Mouse (Mus musculus) heart, embryonic 10.5 days (tissue): Measurements from ENCODE around the gene Med12l. TPM values are rescaled to one million over a fixed set of nuclear protein-coding genes. Genes with fewer than 3 reads are reported as not detected.

ENCODE experiments used
- DNase-seq: peaks from one replicate; pipeline ENCODE4 v3.0.0-alpha.2; 2017; ENCODE audit warnings: low spot score
- H3K27ac ChIP-seq: fragments of 300-500 bp; sonication (generic); 2 replicates; pipeline ENCODE4 v1.5.1; 2016; ENCODE audit warnings: mild to moderate bottlenecking
- H3K27me3 ChIP-seq: fragments of 300-500 bp; sonication (generic); 2 replicates; pipeline ENCODE4 v1.6.1; 2016; ENCODE audit warnings: mild to moderate bottlenecking; ENCODE audit not compliant: poor library complexity, insufficient read depth, severe bottlenecking
- H3K36me3 ChIP-seq: fragments of 300-500 bp; sonication (generic); 2 replicates; pipeline ENCODE4 v1.6.1; 2016; ENCODE audit warnings: mild to moderate bottlenecking, moderate library complexity
- H3K4me1 ChIP-seq: fragments of 300-500 bp; sonication (generic); 2 replicates; pipeline ENCODE4 v1.6.1; 2016; ENCODE audit warnings: mild to moderate bottlenecking
- H3K4me3 ChIP-seq: fragments of 300-500 bp; sonication (generic); 2 replicates; pipeline ENCODE4 v1.5.1; 2016; ENCODE audit warnings: mild to moderate bottlenecking, moderate library complexity
- H3K9me3 ChIP-seq: fragments of 300-500 bp; sonication (generic); 2 replicates; pipeline ENCODE4 v1.6.1; 2016; ENCODE audit warnings: mild to moderate bottlenecking, moderate library complexity
- WGBS: fragments of 180-500 bp; shearing (Covaris S2); methylation state at CpG from one replicate; pipeline ENCODE4 v1.1.7; 2016; 5-methylcytosine and 5-hydroxymethylcytosine counted together
- polyA plus RNA-seq: library from polyadenylated mRNA; unstranded; fragments of >200 nt; fragmentation: Nextera tagmentation; extraction: Ambion mirVana; gene quantifications from 2 replicates; pipeline ENCODE4 v1.2.1, GENCODE M21; 2016

The Med12l gene
- 4.3 and 4.5 TPM in 2 replicates for polyA plus RNA-seq

- peaks cover 29% of the 10 kb centered on the region for H3K4me1 ChIP-seq
- no peaks in the 10 kb centered on the region for H3K27me3 ChIP-seq
- WGBS = 1% methylated on average over 69 of the region's 69 CpGs
- H3K36me3 ChIP-seq = no peaks in the 10 kb centered on the region
- DNase-seq = peak; percentile 81
- H3K4me3 ChIP-seq = peak within 1 kb of the TSS; percentile 87
- peak within 1 kb of the TSS; percentile 96 for H3K27ac ChIP-seq
- H3K9me3 ChIP-seq = no peaks in the 10 kb centered on the region
These were observed at the start of gene Med12l for GRCm38 (mm10) chr3:59005271-59005995. TSS of gene Med12l (plus strand) at chr3:59005825.

- 84% methylated on average over 1 of the region's 1 CpGs for whole genome bisulfite sequencing
- H3K4me1 ChIP-seq = peaks cover 6% of the 10 kb centered on the region; the same call in 1 of the 2 replicates
- H3K27me3 ChIP-seq = no peaks in the 10 kb centered on the region
These were observed 44.5 kb upstream of the Med12l start for GRCm38 (mm10) chr3:58961166-58961565.

DNA sequence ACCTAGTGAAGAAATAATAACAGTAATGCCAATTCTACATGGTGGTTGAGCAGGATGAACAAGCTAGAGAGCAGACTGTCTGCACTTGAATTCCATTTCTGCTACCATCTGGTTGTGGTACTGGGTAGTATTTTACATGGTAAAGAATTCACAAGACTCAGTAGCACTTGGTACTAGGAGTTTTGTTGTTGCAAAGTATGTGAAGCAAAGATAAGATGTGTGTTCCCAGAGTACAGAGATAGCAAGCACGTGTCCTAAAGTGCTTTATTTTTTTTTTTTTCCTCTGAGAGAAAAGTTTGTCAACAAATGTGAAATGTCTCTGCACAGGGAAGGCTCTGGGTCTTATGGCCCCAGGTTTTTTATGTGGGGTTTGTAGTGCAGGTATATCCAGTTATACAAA lies 28.2 kb upstream of the Med12l start:
- Histone ChIP-seq H3K9me3 (no peaks in the 10 kb centered on the region), H3K4me1 (no peaks in the 10 kb centered on the region), H3K36me3 (no peaks in the 10 kb centered on the region), H3K27ac (no peak overlapping the region), H3K27me3 (no peaks in the 10 kb centered on the region), H3K4me3 (no peak overlapping the region)
- WGBS = 26% methylated on average over 1 of the region's 1 CpGs
- no peak for DNase-seq

More at GRCm38 (mm10) chr3:58961166-58961565, 44.5 kb upstream of the Med12l start:
- Histone ChIP-seq H3K4me3 (no peak overlapping the region), H3K36me3 (no peaks in the 10 kb centered on the region), H3K9me3 (no peaks in the 10 kb centered on the region), H3K27ac (no peak overlapping the region)
- DNase-seq = no peak

DNA sequence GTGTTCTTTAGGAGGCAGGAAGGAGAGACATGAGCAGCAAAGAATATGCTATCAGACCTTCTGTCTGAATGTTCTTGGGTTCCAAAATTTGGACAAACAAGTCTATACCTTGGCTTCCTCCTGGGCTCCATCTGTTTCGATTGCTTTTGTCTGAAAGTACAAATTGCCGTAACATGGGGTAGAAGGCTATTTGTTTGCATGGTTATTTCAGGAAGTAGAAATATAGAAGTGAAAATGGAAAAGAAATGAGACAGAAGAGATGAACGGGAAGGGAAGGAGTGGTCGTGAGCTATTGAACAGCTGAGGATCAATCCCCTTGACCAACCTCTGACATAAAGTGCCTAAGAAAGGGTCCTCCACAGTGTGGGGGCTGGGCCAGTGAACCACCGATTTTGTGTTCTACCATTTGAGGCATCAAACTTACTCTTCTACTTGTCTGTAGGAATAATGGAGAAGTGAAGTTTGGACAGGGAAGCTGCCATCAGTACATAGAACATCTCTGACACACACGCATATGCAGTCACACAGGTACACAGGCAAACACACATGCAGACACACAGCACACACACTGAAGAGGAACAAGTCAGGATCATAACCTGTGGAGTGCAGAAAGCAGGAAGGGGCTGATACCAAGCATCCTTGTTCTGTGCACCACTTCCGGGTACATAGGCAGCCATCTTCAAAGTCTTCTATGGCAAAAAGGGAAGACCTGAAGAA lies 27.6 kb upstream of the Med12l start:
- no peaks in the 10 kb centered on the region for H3K9me3 ChIP-seq
- H3K4me3 ChIP-seq = no peak overlapping the region
- H3K27ac ChIP-seq = no peak overlapping the region
- H3K27me3 ChIP-seq = no peaks in the 10 kb centered on the region
- H3K4me1 ChIP-seq = peaks cover 3% of the 10 kb centered on the region
- H3K36me3 ChIP-seq = no peaks in the 10 kb centered on the region
- 86% methylated on average over 7 of the region's 7 CpGs for WGBS
- DNase-seq = no peak

DNA sequence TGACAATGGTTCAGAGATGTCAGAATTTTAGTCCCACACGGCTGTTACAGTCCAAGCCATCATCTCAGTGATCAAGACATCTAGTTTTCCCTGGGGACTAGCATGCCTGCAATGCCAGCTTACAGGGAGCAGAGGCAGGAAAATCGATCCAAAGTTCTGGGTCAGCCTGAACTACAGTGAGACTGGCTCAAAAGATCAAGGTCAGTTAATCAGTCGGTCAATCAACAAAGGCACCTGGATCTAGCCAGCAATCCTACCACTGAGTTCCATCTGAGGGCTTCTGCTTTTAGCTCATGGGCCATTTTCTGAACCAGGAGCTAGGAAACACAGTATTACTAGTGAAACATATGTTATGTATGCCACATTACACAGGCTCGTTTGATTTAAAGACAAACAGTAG lies 25.0 kb upstream of the Med12l start:
- no peak for DNase-seq
- H3K36me3 ChIP-seq = no peaks in the 10 kb centered on the region
- H3K4me3 ChIP-seq = no peak overlapping the region
- peaks cover 4% of the 10 kb centered on the region for H3K4me1 ChIP-seq
- 68% methylated on average over 4 of the region's 4 CpGs for WGBS
- H3K9me3 ChIP-seq = no peaks in the 10 kb centered on the region
- no peak overlapping the region for H3K27ac ChIP-seq
- H3K27me3 ChIP-seq = no peaks in the 10 kb centered on the region

DNA sequence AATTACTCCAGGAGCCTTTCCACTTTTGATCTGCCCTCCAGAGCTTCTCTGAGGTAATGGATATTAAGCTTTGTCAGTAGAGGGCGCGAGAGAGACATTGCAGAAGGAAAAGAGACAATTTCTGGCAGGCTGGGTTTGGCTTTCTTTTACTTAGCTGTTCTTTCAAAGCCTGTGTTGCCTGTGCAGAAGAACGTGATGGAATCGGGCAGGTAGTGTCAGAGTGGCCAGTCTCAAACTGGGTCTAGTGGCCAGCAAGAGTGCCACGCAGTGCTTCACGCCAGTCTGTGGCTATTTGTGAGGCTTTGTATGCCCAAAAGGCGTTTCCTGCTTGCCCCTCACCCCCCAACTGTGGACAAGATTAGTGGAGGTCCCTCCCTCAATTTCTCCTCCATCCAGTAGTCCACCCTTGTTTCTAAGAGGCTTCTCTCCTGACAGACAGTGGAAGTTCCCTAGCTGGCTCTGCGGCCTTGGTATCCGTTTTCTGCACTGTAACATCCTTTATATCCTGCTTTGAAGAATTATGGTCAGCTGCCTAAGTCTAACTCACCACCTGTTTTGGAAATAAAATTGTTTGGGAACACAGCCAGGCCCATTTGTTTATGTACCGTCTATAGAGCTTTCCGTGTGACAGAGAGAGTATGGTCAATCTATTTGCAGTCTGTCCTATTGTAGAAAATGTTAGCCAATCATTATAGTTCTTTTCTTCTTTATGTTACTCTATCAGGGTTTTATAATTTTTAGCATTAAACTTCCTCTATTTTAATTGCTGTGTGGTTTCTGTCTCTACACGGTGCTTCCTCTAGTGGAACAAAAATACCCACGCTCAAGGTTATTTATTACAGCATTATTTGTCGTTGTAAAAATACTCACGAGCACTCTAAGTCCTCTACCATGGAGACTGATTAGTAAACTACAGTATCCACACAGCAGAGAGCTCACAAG lies 22.5 kb upstream of the Med12l start:
- Histone ChIP-seq H3K36me3 (no peaks in the 10 kb centered on the region), H3K4me3 (peak overlapping the region; percentile 31; the same call in 1 of the 2 replicates), H3K4me1 (peaks cover 10% of the 10 kb centered on the region), H3K27ac (no peak overlapping the region), H3K9me3 (no peaks in the 10 kb centered on the region), H3K27me3 (0 out of 2 replicates have a peak, but pooled peaks cover 7% of the 10 kb centered on the region)
- DNase-seq = no peak
- WGBS = 52% methylated on average over 15 of the region's 15 CpGs

DNA sequence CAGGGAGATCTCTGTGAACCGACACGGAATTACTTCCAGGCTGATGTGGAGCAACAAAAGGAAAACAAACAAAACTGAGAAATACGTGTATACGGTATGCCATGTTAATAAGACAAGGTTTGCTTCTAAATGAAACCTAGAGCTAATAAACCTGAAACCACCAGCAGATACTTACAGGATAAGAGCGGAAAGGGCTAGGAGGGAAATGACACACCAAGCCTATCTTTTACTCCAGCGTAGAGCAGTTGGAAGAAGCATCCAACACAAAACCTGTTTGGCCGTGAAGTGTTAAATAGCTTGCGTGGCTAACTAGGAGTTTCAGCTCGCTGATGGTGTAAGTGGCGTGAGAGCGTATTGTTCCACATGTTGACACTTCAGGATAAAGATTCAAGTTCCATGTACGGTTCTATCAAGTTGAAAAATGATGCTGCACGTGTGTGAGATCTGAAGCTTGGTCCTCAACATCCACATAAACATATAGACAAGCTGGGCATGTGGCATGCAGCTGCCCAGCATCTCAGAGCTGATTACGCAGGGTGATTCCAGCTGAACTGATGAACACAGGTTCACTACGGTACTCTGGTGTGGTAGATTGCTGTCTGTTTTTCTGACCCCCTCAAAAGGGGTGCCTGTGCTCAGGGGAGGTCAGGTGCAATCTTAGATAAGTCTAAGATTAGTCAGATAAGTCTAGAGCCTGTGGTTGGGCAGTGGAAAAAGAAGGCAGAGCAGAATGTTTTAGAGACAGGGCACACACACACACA lies 21.6 kb upstream of the Med12l start:
- H3K27ac ChIP-seq = no peak overlapping the region
- no peaks in the 10 kb centered on the region for H3K36me3 ChIP-seq
- no peaks in the 10 kb centered on the region for H3K9me3 ChIP-seq
- H3K4me1 ChIP-seq = peaks cover 10% of the 10 kb centered on the region
- 75% methylated on average over 15 of the region's 15 CpGs for WGBS
- no peak overlapping the region for H3K4me3 ChIP-seq
- no peak for DNase-seq
- 0 out of 2 replicates have a peak, but pooled peaks cover 7% of the 10 kb centered on the region for H3K27me3 ChIP-seq

GRCm38 (mm10) chr3:58985816-58986215 lies 19.8 kb upstream of the Med12l start:
- H3K27me3 ChIP-seq = 0 out of 2 replicates have a peak, but pooled peaks cover 7% of the 10 kb centered on the region
- no peak overlapping the region for H3K4me3 ChIP-seq
- H3K36me3 ChIP-seq = no peaks in the 10 kb centered on the region
- H3K9me3 ChIP-seq = no peaks in the 10 kb centered on the region
- no peak overlapping the region for H3K27ac ChIP-seq
- DNase-seq = no peak
- 46% methylated on average over 4 of the region's 4 CpGs for WGBS
- H3K4me1 ChIP-seq = peaks cover 10% of the 10 kb centered on the region

DNA sequence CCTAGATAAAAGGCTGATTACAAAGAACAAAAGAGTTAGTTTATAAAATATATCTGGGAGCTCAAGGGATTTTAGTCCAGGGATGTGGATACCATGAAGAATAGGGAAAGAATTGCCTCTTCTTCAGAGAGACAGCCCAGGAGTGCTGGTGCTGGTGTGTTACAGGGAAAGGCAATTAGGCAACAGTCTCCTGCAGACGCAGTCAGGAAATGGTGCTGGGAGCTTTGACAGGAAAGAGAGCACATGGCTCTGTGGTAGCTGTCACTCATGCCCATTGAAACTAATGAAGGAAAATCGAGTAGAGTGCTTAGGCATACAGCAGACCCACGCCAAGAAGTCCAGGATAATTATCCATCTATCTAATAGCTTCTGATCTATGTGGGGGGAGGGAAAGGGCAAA lies 16.3 kb upstream of the Med12l start:
- Histone ChIP-seq H3K4me3 (no peak overlapping the region), H3K4me1 (peaks cover 6% of the 10 kb centered on the region; the same call in 1 of the 2 replicates), H3K9me3 (no peaks in the 10 kb centered on the region), H3K27me3 (0 out of 2 replicates have a peak, but pooled peaks cover 11% of the 10 kb centered on the region), H3K36me3 (no peaks in the 10 kb centered on the region), H3K27ac (no peak overlapping the region)
- DNase-seq = no peak
- 29% methylated on average over 3 of the region's 3 CpGs for WGBS

GRCm38 (mm10) chr3:58990556-58990955 lies 15.1 kb upstream of the Med12l start:
- no peak overlapping the region for H3K4me3 ChIP-seq
- H3K9me3 ChIP-seq = no peaks in the 10 kb centered on the region
- H3K27ac ChIP-seq = no peak overlapping the region
- H3K27me3 ChIP-seq = 0 out of 2 replicates have a peak, but pooled peaks cover 11% of the 10 kb centered on the region
- peaks cover 6% of the 10 kb centered on the region; the same call in 1 of the 2 replicates for H3K4me1 ChIP-seq
- WGBS = 61% methylated on average over 3 of the region's 3 CpGs
- DNase-seq = no peak
- no peaks in the 10 kb centered on the region for H3K36me3 ChIP-seq

GRCm38 (mm10) chr3:58992122-58992521 lies 13.5 kb upstream of the Med12l start:
- H3K27me3 ChIP-seq = 0 out of 2 replicates have a peak, but pooled peaks cover 5% of the 10 kb centered on the region
- H3K27ac ChIP-seq = no peak overlapping the region
- H3K9me3 ChIP-seq = no peaks in the 10 kb centered on the region
- DNase-seq = no peak
- H3K4me1 ChIP-seq = no peaks in the 10 kb centered on the region
- H3K4me3 ChIP-seq = no peak overlapping the region
- no peaks in the 10 kb centered on the region for H3K36me3 ChIP-seq

DNA sequence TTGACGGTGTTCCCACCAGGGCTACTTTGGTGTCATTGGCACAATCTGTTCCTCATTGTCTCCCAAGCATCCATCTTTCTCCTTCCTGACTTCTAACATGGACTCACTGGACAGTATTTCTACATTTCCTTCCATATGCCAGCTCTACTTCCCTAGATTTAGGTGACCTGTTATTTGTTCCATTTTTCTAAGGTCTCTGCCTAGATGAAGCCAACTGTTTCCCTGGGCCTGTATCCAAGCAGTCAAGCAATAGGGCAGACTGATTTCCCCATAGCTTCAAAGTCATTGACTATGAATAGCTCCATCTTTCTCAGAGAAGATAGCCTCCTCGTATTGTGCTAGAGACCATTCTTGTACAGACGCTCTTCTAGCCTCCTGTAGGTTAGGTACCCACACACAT lies 12.0 kb upstream of the Med12l start:
- H3K9me3 ChIP-seq = no peaks in the 10 kb centered on the region
- no peak overlapping the region for H3K4me3 ChIP-seq
- H3K27me3 ChIP-seq = 0 out of 2 replicates have a peak, but pooled peaks cover 5% of the 10 kb centered on the region
- WGBS = 84% methylated on average over 3 of the region's 3 CpGs
- H3K4me1 ChIP-seq = no peaks in the 10 kb centered on the region
- DNase-seq = no peak
- no peaks in the 10 kb centered on the region for H3K36me3 ChIP-seq
- H3K27ac ChIP-seq = no peak overlapping the region
